Mouse (Mus musculus) neural tube, embryonic 15.5 days (tissue): ENCODE measurements around the gene T. TPM values are rescaled to one million over a fixed set of nuclear protein-coding genes. Genes with fewer than 3 reads are reported as not detected.

Experiments
- ATAC-seq: fragments of 200-750 bp; cut with Nextera tagmentation; 2 replicates; pipeline ENCODE4 v1.8.0; 2017; ENCODE audit warnings: mild to moderate bottlenecking, moderate TSS enrichment, moderate library complexity; ENCODE audit not compliant: low FRiP score
- H3K27ac ChIP-seq: fragments of 300-500 bp; sonication (generic); replicated peaks from 2 replicates; pipeline ENCODE4 v1.5.1; 2015; ENCODE audit warnings: mild to moderate bottlenecking, inconsistent platforms
- H3K27me3 ChIP-seq: fragments of 300-500 bp; sonication (generic); replicated peaks from 2 replicates; pipeline ENCODE4 v1.6.1; 2015; ENCODE audit warnings: inconsistent platforms
- H3K36me3 ChIP-seq: fragments of 300-500 bp; sonication (generic); 2 replicates; pipeline ENCODE4 v1.6.1; 2015; ENCODE audit warnings: inconsistent platforms
- H3K4me1 ChIP-seq: fragments of 300-500 bp; sonication (generic); 2 replicates; pipeline ENCODE4 v1.6.1; 2015; ENCODE audit warnings: inconsistent platforms
- H3K4me2 ChIP-seq: fragments of 300-500 bp; sonication (generic); 2 replicates; pipeline ENCODE4 v1.6.1; 2015; ENCODE audit warnings: inconsistent platforms, mild to moderate bottlenecking, moderate library complexity
- H3K4me3 ChIP-seq: fragments of 300-500 bp; sonication (generic); replicated peaks from 2 replicates; pipeline ENCODE4 v1.5.1; 2015; ENCODE audit warnings: mild to moderate bottlenecking, inconsistent platforms
- H3K9ac ChIP-seq: fragments of 300-500 bp; sonication (generic); replicated peaks from 2 replicates; pipeline ENCODE4 v1.6.1; 2015; ENCODE audit warnings: mild to moderate bottlenecking, inconsistent platforms
- H3K9me3 ChIP-seq: fragments of 300-500 bp; sonication (generic); replicated peaks from 2 replicates; pipeline ENCODE4 v1.6.1; 2016; ENCODE audit warnings: inconsistent platforms
- WGBS: fragments of 180-500 bp; shearing (Covaris S2); methylation state at CpG from one replicate; pipeline ENCODE4 v1.1.7; 2015; ENCODE audit warnings: mixed read lengths; 5-methylcytosine and 5-hydroxymethylcytosine counted together
- polyA plus RNA-seq: library from polyadenylated mRNA; unstranded; fragments of >200 nt; fragmentation: Nextera tagmentation; extraction: Ambion mirVana; gene quantifications from 2 replicates; pipeline ENCODE4 v1.2.1, GENCODE M21; 2015

Gene T
- polyA plus RNA-seq, 1 experiment from 2014 or later: 0.35 TPM

GRCm38 (mm10) chr17:8468716-8469344 lies 34.6 kb downstream of the T start:
- peak overlapping the region; percentile 27; the same call in 1 of the 2 replicates for H3K4me2 ChIP-seq
- WGBS: 15% methylated on average over 19 of the region's 19 CpGs

GRCm38 (mm10) chr17:8478554-8478953 lies 44.3 kb downstream of the T start:
- Histone ChIP-seq H3K9me3 (no peaks in the 10 kb centered on the region), H3K4me2 (no peak overlapping the region), H3K9ac (no peak overlapping the region), H3K4me3 (no peak overlapping the region), H3K4me1 (peaks cover 2% of the 10 kb centered on the region; the same call in 1 of the 2 replicates), H3K27ac (no peak overlapping the region), H3K36me3 (no peaks in the 10 kb centered on the region), H3K27me3 (no peaks in the 10 kb centered on the region; the same call in 1 of the 2 replicates)
- no peak for ATAC-seq
- WGBS: 84% methylated on average over 3 of the region's 3 CpGs

More at GRCm38 (mm10) chr17:8468716-8469344, 34.6 kb downstream of the T start:
- no peak overlapping the region for H3K4me3 ChIP-seq
- H3K9me3 ChIP-seq: no peaks in the 10 kb centered on the region
- no peak overlapping the region for H3K9ac ChIP-seq
- peaks cover 11% of the 10 kb centered on the region; the same call in 1 of the 2 replicates for H3K27me3 ChIP-seq
- peaks cover 3% of the 10 kb centered on the region; the same call in 1 of the 2 replicates for H3K4me1 ChIP-seq
- H3K36me3 ChIP-seq: no peaks in the 10 kb centered on the region
- peak; percentile 86 for ATAC-seq
- no peak overlapping the region for H3K27ac ChIP-seq

GRCm38 (mm10) chr17:8479493-8480128 lies 45.4 kb downstream of the T start:
- Histone ChIP-seq H3K4me3 (no peak overlapping the region), H3K27me3 (no peaks in the 10 kb centered on the region; the same call in 1 of the 2 replicates), H3K36me3 (no peaks in the 10 kb centered on the region), H3K9ac (no peak overlapping the region), H3K27ac (no peak overlapping the region), H3K4me2 (no peak overlapping the region), H3K4me1 (peaks cover 2% of the 10 kb centered on the region; the same call in 1 of the 2 replicates), H3K9me3 (no peaks in the 10 kb centered on the region)
- no peak for ATAC-seq
- WGBS: 63% methylated on average over 9 of the region's 9 CpGs

- no peak for ATAC-seq
- Histone ChIP-seq H3K4me2 (no peak overlapping the region), H3K27ac (no peak overlapping the region), H3K36me3 (no peaks in the 10 kb centered on the region), H3K4me1 (peaks cover 2% of the 10 kb centered on the region; the same call in 1 of the 2 replicates), H3K9ac (no peak overlapping the region), H3K9me3 (no peaks in the 10 kb centered on the region), H3K4me3 (no peak overlapping the region), H3K27me3 (peaks cover 3% of the 10 kb centered on the region; the same call in 1 of the 2 replicates)
- 54% methylated on average over 10 of the region's 10 CpGs for WGBS
Measured at GRCm38 (mm10) chr17:8481797-8482196, 47.6 kb downstream of the T start.

GRCm38 (mm10) chr17:8482876-8483275 lies 48.7 kb downstream of the T start:
- Histone ChIP-seq H3K9ac (no peak overlapping the region), H3K4me3 (no peak overlapping the region), H3K9me3 (no peaks in the 10 kb centered on the region), H3K4me1 (peaks cover 2% of the 10 kb centered on the region; the same call in 1 of the 2 replicates), H3K27ac (no peak overlapping the region), H3K27me3 (peaks cover 3% of the 10 kb centered on the region; the same call in 1 of the 2 replicates), H3K36me3 (no peaks in the 10 kb centered on the region), H3K4me2 (no peak overlapping the region)
- ATAC-seq: no peak
- WGBS: 83% methylated on average over 7 of the region's 7 CpGs

- H3K4me2 ChIP-seq: no peak overlapping the region
- H3K9me3 ChIP-seq: no peaks in the 10 kb centered on the region
- H3K27me3 ChIP-seq: 0 out of 2 replicates have a peak, but pooled peaks cover 3% of the 10 kb centered on the region
- no peaks in the 10 kb centered on the region for H3K36me3 ChIP-seq
- no peak overlapping the region for H3K27ac ChIP-seq
- H3K9ac ChIP-seq: no peak overlapping the region
- WGBS: 72% methylated on average over 3 of the region's 3 CpGs
- H3K4me3 ChIP-seq: no peak overlapping the region
- ATAC-seq: no peak
- H3K4me1 ChIP-seq: peaks cover 2% of the 10 kb centered on the region; the same call in 1 of the 2 replicates
Measured at GRCm38 (mm10) chr17:8484246-8484645, 50.0 kb downstream of the T start.

GRCm38 (mm10) chr17:8485146-8485545 lies 50.9 kb downstream of the T start:
- Histone ChIP-seq H3K36me3 (no peaks in the 10 kb centered on the region), H3K4me1 (peaks cover 2% of the 10 kb centered on the region; the same call in 1 of the 2 replicates), H3K9ac (no peak overlapping the region), H3K4me3 (no peak overlapping the region), H3K27ac (no peak overlapping the region), H3K27me3 (0 out of 2 replicates have a peak, but pooled peaks cover 3% of the 10 kb centered on the region), H3K9me3 (no peaks in the 10 kb centered on the region), H3K4me2 (no peak overlapping the region)
- no peak for ATAC-seq

- no peaks in the 10 kb centered on the region for H3K4me1 ChIP-seq
- H3K4me3 ChIP-seq: no peak overlapping the region
- no peak overlapping the region for H3K9ac ChIP-seq
- no peak overlapping the region for H3K4me2 ChIP-seq
- H3K27ac ChIP-seq: no peak overlapping the region
- WGBS: 53% methylated on average over 12 of the region's 12 CpGs
- ATAC-seq: no peak
- H3K9me3 ChIP-seq: no peaks in the 10 kb centered on the region
- no peaks in the 10 kb centered on the region for H3K36me3 ChIP-seq
- 0 out of 2 replicates have a peak, but pooled peaks cover 3% of the 10 kb centered on the region for H3K27me3 ChIP-seq
Measured at GRCm38 (mm10) chr17:8487824-8488223, 53.6 kb downstream of the T start.

- WGBS: 90% methylated on average over 5 of the region's 5 CpGs
- H3K27ac ChIP-seq: no peak overlapping the region
- H3K4me2 ChIP-seq: no peak overlapping the region
- no peak overlapping the region for H3K4me3 ChIP-seq
- no peaks in the 10 kb centered on the region for H3K36me3 ChIP-seq
- no peaks in the 10 kb centered on the region for H3K9me3 ChIP-seq
- ATAC-seq: no peak
- H3K9ac ChIP-seq: no peak overlapping the region
- H3K4me1 ChIP-seq: no peaks in the 10 kb centered on the region
- 0 out of 2 replicates have a peak, but pooled peaks cover 3% of the 10 kb centered on the region for H3K27me3 ChIP-seq
Measured at GRCm38 (mm10) chr17:8490971-8491370, 56.7 kb downstream of the T start.

Other genes starting within 250 kb of the T start
- 0.37 TPM in 1 of 2 replicates, not detected in the other for gene Ccr6, start 198.4 kb upstream of the T start, polyA plus RNA-seq
- 382 and 460 TPM in 2 replicates for gene Mpc1, start 151.5 kb upstream of the T start, polyA plus RNA-seq
- gene Sft2d1, start 123.3 kb upstream of the T start, polyA plus RNA-seq: 161 and 176 TPM in 2 replicates
- 13.8 and 18.4 TPM in 2 replicates for gene Prr18, start 97.0 kb upstream of the T start, polyA plus RNA-seq
- 0.65 and 0.79 TPM in 2 replicates for gene T2, start 78.4 kb upstream of the T start, polyA plus RNA-seq
- gene Pde10a, start 90.9 kb downstream of the T start, polyA plus RNA-seq: 10.6 and 12.5 TPM in 2 replicates
- gene Gm17087, start 132.5 kb downstream of the T start, polyA plus RNA-seq: not detected in 2 replicates